Mouse (Mus musculus) megakaryocyte, embryonic 14.5 days (primary cell): ENCODE data around the gene Gpr149.

ENCODE experiments used
- FLI1 ChIP-seq: IDR thresholded peaks from 2 replicates; pipeline ENCODE4 v1.6.1; 2012; ENCODE audit warnings: low read length, inconsistent platforms, mixed read lengths
- GATA1 ChIP-seq: IDR thresholded peaks from 3 replicates; pipeline ENCODE4 v1.6.1; 2012; ENCODE audit warnings: mixed read lengths, low read length, inconsistent platforms, borderline replicate concordance

GRCm38 (mm10) chr3:62527160-62527559, 77.8 kb downstream of the Gpr149 start:
- TF ChIP-seq GATA1 (no peak), FLI1 (no peak)
